Mouse (Mus musculus): ENCODE measurements at regions not wholly inside any gene's neighbourhood (a gene's known extent, or its start where the extent isn't known, plus 50 kb on each side); places are given as distances from the start of the nearest gene placed in this dataset.

- Histone ChIP-seq H3K9ac (ENCODE audit: low read depth, low read length) (no peak overlapping the region), H3K4me1 (ENCODE audit: control insufficient read depth, insufficient read depth, low read length) (no peaks in the 10 kb centered on the region), H3K4me2 (ENCODE audit: low read depth, low read length) (no peak overlapping the region), H3K9me3 (ENCODE audit: control insufficient read depth, low read length) (no peaks in the 10 kb centered on the region), H3K4me3 (ENCODE audit: low read depth, low read length) (no peak overlapping the region), H3K36me3 (ENCODE audit: control insufficient read depth, insufficient read depth, low read length) (no peaks in the 10 kb centered on the region), H3K27ac (replicated peaks; ENCODE audit: low read depth, low read length) (no peak overlapping the region), H3K27me3 (replicated peaks; ENCODE audit: control insufficient read depth, insufficient read depth, low read length) (no peaks in the 10 kb centered on the region)
- WGBS: 85% methylated on average over 6 of the region's 6 CpGs
- no peak for ATAC-seq (ENCODE audit: low read depth)
- DNase-seq (ENCODE audit: low spot score): no peak
Observed at GRCm38 (mm10) chr13:99042086-99042485, 57.7 kb upstream of the 1700024P04Rik start.

DNA sequence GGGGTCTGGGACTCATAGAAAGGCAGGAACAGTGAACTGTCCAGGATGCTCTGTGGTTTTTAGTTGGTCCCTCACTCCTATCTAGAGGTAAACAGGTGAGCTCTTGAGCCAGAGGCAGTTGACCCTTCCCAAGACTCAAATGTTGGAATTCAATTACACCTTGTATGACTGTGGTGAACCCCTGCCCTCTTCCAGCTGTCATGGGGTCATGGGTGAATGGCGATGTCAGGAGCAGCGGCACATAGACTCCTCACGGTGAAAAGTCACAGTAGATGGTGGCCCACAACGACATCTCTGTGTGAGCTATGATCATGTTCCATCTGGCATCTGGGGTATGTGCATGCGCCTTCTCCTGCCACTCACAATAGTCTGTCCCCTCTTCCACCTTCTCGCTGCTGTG, 56.9 kb upstream of the 1700024P04Rik start:
- no peak overlapping the region for H3K9ac ChIP-seq (ENCODE audit: low read depth, low read length)
- no peak overlapping the region for H3K27ac ChIP-seq (replicated peaks; ENCODE audit: low read depth, low read length)
- 83% methylated on average over 6 of the region's 6 CpGs for WGBS
- no peak for DNase-seq (ENCODE audit: low spot score)
- no peaks in the 10 kb centered on the region for H3K27me3 ChIP-seq (replicated peaks; ENCODE audit: control insufficient read depth, insufficient read depth, low read length)
- H3K4me3 ChIP-seq (ENCODE audit: low read depth, low read length): no peak overlapping the region
- H3K36me3 ChIP-seq (ENCODE audit: control insufficient read depth, insufficient read depth, low read length): no peaks in the 10 kb centered on the region
- H3K9me3 ChIP-seq (ENCODE audit: control insufficient read depth, low read length): no peaks in the 10 kb centered on the region
- no peaks in the 10 kb centered on the region for H3K4me1 ChIP-seq (ENCODE audit: control insufficient read depth, insufficient read depth, low read length)
- H3K4me2 ChIP-seq (ENCODE audit: low read depth, low read length): no peak overlapping the region
- no peak for ATAC-seq (ENCODE audit: low read depth)

DNA sequence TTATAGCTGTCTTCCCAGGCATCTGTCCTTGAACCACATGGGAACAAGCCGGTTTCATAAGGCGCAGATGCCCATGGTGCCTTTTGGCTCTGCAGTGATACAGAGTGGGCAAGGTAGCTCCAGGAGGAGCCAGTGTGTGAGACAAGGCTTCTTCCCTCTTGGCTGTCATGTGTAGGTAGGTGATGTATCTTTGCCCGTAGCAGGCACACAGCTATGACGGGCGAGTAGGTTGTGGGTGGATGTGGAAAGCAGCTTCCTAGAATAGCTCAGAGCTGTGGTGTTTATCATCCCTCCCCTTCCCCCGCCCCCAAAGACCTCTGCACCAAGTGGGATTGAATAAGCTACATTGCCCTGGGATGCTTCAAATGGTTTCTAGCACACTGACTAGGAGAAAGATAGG, 56.5 kb upstream of the 1700024P04Rik start:
- ATAC-seq (ENCODE audit: low read depth) (no peak), DNase-seq (ENCODE audit: low spot score) (no peak)
- H3K36me3 ChIP-seq (ENCODE audit: control insufficient read depth, insufficient read depth, low read length): no peaks in the 10 kb centered on the region
- no peak overlapping the region for H3K4me2 ChIP-seq (ENCODE audit: low read depth, low read length)
- no peak overlapping the region for H3K9ac ChIP-seq (ENCODE audit: low read depth, low read length)
- H3K27me3 ChIP-seq (replicated peaks; ENCODE audit: control insufficient read depth, insufficient read depth, low read length): no peaks in the 10 kb centered on the region
- no peaks in the 10 kb centered on the region for H3K4me1 ChIP-seq (ENCODE audit: control insufficient read depth, insufficient read depth, low read length)
- H3K27ac ChIP-seq (replicated peaks; ENCODE audit: low read depth, low read length): no peak overlapping the region
- 92% methylated on average over 6 of the region's 6 CpGs for whole genome bisulfite sequencing
- H3K9me3 ChIP-seq (ENCODE audit: control insufficient read depth, low read length): no peaks in the 10 kb centered on the region
- H3K4me3 ChIP-seq (ENCODE audit: low read depth, low read length): no peak overlapping the region

DNA sequence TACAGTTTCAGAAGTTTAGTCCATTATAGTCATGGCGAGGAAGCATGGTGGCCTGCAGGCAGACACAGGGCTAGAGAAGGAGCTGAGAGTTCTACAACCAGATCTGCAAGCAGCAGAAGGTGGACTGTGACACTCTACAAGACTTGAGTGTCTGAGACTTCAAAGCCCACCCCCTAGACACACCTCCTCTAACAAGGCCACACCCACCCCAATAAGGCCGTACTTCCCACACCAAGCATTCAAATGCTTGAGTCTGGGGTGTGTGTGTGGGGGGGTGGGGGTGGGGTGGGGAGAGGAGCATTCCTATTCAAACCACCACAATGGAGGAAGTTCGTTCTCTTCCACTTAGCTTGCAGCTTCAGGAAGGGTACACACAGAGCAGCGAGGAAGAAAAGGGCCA, 55.8 kb upstream of the 1700024P04Rik start:
- 80% methylated on average over 4 of the region's 4 CpGs for WGBS
- H3K9ac ChIP-seq (ENCODE audit: low read depth, low read length): no peak overlapping the region
- H3K4me3 ChIP-seq (ENCODE audit: low read depth, low read length): no peak overlapping the region
- H3K4me2 ChIP-seq (ENCODE audit: low read depth, low read length): no peak overlapping the region
- ATAC-seq (ENCODE audit: low read depth) (no peak), DNase-seq (ENCODE audit: low spot score) (no peak)
- H3K36me3 ChIP-seq (ENCODE audit: control insufficient read depth, insufficient read depth, low read length): no peaks in the 10 kb centered on the region
- no peaks in the 10 kb centered on the region for H3K9me3 ChIP-seq (ENCODE audit: control insufficient read depth, low read length)
- H3K4me1 ChIP-seq (ENCODE audit: control insufficient read depth, insufficient read depth, low read length): no peaks in the 10 kb centered on the region
- no peaks in the 10 kb centered on the region for H3K27me3 ChIP-seq (replicated peaks; ENCODE audit: control insufficient read depth, insufficient read depth, low read length)
- no peak overlapping the region for H3K27ac ChIP-seq (replicated peaks; ENCODE audit: low read depth, low read length)

DNA sequence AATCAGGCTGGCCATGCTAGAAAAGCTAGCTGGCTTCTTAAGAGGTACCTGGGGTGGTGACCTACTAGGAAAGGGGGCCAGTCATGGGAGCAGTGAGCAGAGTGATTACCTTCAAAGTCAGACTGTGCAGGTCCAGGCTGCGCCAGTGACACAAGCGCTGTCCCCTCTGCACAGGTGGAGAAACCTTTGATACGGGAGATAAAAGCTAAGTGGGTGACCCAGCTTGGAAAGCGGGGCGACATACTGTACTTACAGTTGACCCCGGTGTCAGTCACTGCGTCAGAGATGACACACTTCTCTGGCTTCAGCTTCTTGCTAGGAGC, 54.7 kb upstream of the 1700024P04Rik start:
- Histone ChIP-seq H3K36me3 (ENCODE audit: control insufficient read depth, insufficient read depth, low read length) (no peaks in the 10 kb centered on the region), H3K9ac (ENCODE audit: low read depth, low read length) (no peak overlapping the region), H3K4me2 (ENCODE audit: low read depth, low read length) (no peak overlapping the region), H3K27me3 (replicated peaks; ENCODE audit: control insufficient read depth, insufficient read depth, low read length) (no peaks in the 10 kb centered on the region), H3K4me3 (ENCODE audit: low read depth, low read length) (no peak overlapping the region), H3K27ac (replicated peaks; ENCODE audit: low read depth, low read length) (no peak overlapping the region), H3K9me3 (ENCODE audit: control insufficient read depth, low read length) (no peaks in the 10 kb centered on the region), H3K4me1 (ENCODE audit: control insufficient read depth, insufficient read depth, low read length) (peaks cover 3% of the 10 kb centered on the region; the same call in 1 of the 2 replicates)
- no peak for ATAC-seq (ENCODE audit: low read depth)
- WGBS: 87% methylated on average over 7 of the region's 7 CpGs
- DNase-seq (ENCODE audit: low spot score): no peak

GRCm38 (mm10) chr13:99038198-99039062, 54.1 kb upstream of the 1700024P04Rik start:
- ATAC-seq (ENCODE audit: low read depth) (0 out of 2 replicates have a peak, but pooled peaks have one; percentile 33), DNase-seq (ENCODE audit: low spot score) (no peak)
- Histone ChIP-seq H3K36me3 (ENCODE audit: control insufficient read depth, insufficient read depth, low read length) (no peaks in the 10 kb centered on the region), H3K9ac (ENCODE audit: low read depth, low read length) (no peak overlapping the region), H3K27ac (replicated peaks; ENCODE audit: low read depth, low read length) (no peak overlapping the region), H3K9me3 (ENCODE audit: control insufficient read depth, low read length) (no peaks in the 10 kb centered on the region), H3K4me2 (ENCODE audit: low read depth, low read length) (no peak overlapping the region), H3K4me3 (ENCODE audit: low read depth, low read length) (no peak overlapping the region), H3K4me1 (ENCODE audit: control insufficient read depth, insufficient read depth, low read length) (peaks cover 5% of the 10 kb centered on the region; the same call in 1 of the 2 replicates), H3K27me3 (replicated peaks; ENCODE audit: control insufficient read depth, insufficient read depth, low read length) (no peaks in the 10 kb centered on the region)
- 32% methylated on average over 15 of the region's 15 CpGs for WGBS

DNA sequence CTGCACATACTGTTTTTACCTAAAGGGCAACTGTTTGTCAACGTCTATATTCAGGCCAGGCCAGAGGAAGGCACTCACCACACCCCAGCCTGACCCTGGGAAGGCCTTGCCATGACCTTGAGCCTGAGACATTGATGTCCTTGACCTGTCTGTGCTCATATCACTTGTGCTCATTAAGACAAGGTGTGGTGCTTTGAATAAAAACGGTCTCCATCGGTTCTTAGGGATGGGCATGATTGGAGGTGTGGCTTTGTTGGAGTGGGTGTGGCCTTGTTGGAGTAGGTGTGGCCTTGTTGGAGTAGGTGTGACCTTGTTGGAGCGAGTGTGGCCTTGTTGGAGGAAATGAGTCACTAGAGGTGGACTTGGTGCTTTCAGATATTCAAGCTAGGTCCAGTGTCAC, 52.8 kb upstream of the 1700024P04Rik start:
- DNase-seq (ENCODE audit: low spot score) (no peak), ATAC-seq (ENCODE audit: low read depth) (no peak)
- Histone ChIP-seq H3K4me2 (ENCODE audit: low read depth, low read length) (no peak overlapping the region), H3K27me3 (replicated peaks; ENCODE audit: control insufficient read depth, insufficient read depth, low read length) (no peaks in the 10 kb centered on the region), H3K4me1 (ENCODE audit: control insufficient read depth, insufficient read depth, low read length) (peaks cover 9% of the 10 kb centered on the region; the same call in 1 of the 2 replicates), H3K9ac (ENCODE audit: low read depth, low read length) (no peak overlapping the region), H3K9me3 (ENCODE audit: control insufficient read depth, low read length) (no peaks in the 10 kb centered on the region), H3K36me3 (ENCODE audit: control insufficient read depth, insufficient read depth, low read length) (no peaks in the 10 kb centered on the region), H3K27ac (replicated peaks; ENCODE audit: low read depth, low read length) (no peak overlapping the region), H3K4me3 (ENCODE audit: low read depth, low read length) (no peak overlapping the region)
- 94% methylated on average over 4 of the region's 4 CpGs for WGBS
